Mouse (Mus musculus) forebrain, embryonic 11.5 days (tissue): ENCODE measurements around the gene Gm28036. TPM values are rescaled to one million over a fixed set of nuclear protein-coding genes. Genes with fewer than 3 reads are reported as not detected.

Source experiments
- ATAC-seq: fragments of 200-750 bp; cut with Nextera tagmentation; replicated peaks from 2 replicates; pipeline ENCODE4 v1.8.0; 2017; ENCODE audit warnings: moderate TSS enrichment; ENCODE audit not compliant: low FRiP score
- DNase-seq: peaks from one replicate; pipeline ENCODE4 v3.0.0-alpha.2; 2017; ENCODE audit warnings: low spot score
- H3K27ac ChIP-seq: fragments of 300-500 bp; sonication (generic); 2 replicates; pipeline ENCODE4 v1.5.1; 2014; ENCODE audit warnings: low read depth, low read length
- H3K27me3 ChIP-seq: fragments of 300-500 bp; sonication (generic); 2 replicates; pipeline ENCODE4 v1.6.1; 2014; ENCODE audit warnings: mild to moderate bottlenecking, low read length, mixed read lengths; ENCODE audit not compliant: control insufficient read depth, insufficient read depth
- H3K36me3 ChIP-seq: fragments of 300-500 bp; sonication (generic); 2 replicates; pipeline ENCODE4 v1.6.1; 2014; ENCODE audit warnings: mild to moderate bottlenecking, low read length, moderate library complexity, mixed read lengths; ENCODE audit not compliant: control insufficient read depth, insufficient read depth
- H3K4me1 ChIP-seq: fragments of 300-500 bp; sonication (generic); replicated peaks from 2 replicates; pipeline ENCODE4 v1.6.1; 2014; ENCODE audit warnings: low read length, mixed read lengths; ENCODE audit not compliant: control insufficient read depth, insufficient read depth
- H3K4me2 ChIP-seq: fragments of 300-500 bp; sonication (generic); 2 replicates; pipeline ENCODE4 v1.6.1; 2014; ENCODE audit warnings: low read depth, mild to moderate bottlenecking, low read length, moderate library complexity, mixed read lengths; ENCODE audit not compliant: severe bottlenecking
- H3K4me3 ChIP-seq: fragments of 300-500 bp; sonication (generic); 2 replicates; pipeline ENCODE4 v1.5.1; 2014; ENCODE audit warnings: low read depth, low read length
- H3K9ac ChIP-seq: fragments of 300-500 bp; sonication (generic); 2 replicates; pipeline ENCODE4 v1.6.1; 2014; ENCODE audit warnings: low read length
- H3K9me3 ChIP-seq: fragments of 300-500 bp; sonication (generic); 2 replicates; pipeline ENCODE4 v1.6.1; 2016; ENCODE audit warnings: low read length, mixed read lengths; ENCODE audit not compliant: control insufficient read depth
- WGBS: fragments of 180-500 bp; shearing (Covaris S2); extraction: QIAGEN DNeasy Blood & Tissue Kit; methylation state at CpG from one replicate; pipeline ENCODE4 v1.1.7; 2014; 5-methylcytosine and 5-hydroxymethylcytosine counted together
- polyA plus RNA-seq: library from polyadenylated mRNA; unstranded; fragments of >200 nt; fragmentation: Nextera tagmentation; extraction: Ambion mirVana; gene quantifications from 2 replicates; pipeline ENCODE4 v1.2.1, GENCODE M21; 2014

The Gm28036 gene
- polyA plus RNA-seq, 1 experiment from 2014 or later, result 20.8 TPM

GRCm38 (mm10) chr2:156047929-156048328 is 79.0 kb downstream of the Gm28036 start:
- H3K4me2 ChIP-seq, result peak overlapping the region; percentile 26; the same call in 1 of the 2 replicates
- no peaks in the 10 kb centered on the region for H3K4me1 ChIP-seq
- H3K4me3 ChIP-seq, result no peak overlapping the region
- DNase-seq (no peak), ATAC-seq (no peak)
- no peak overlapping the region for H3K9ac ChIP-seq
- no peaks in the 10 kb centered on the region; the same call in 1 of the 2 replicates for H3K27me3 ChIP-seq
- 7% methylated on average over 19 of the region's 19 CpGs for WGBS
- no peaks in the 10 kb centered on the region for H3K9me3 ChIP-seq
- no peaks in the 10 kb centered on the region for H3K36me3 ChIP-seq
- H3K27ac ChIP-seq, result no peak overlapping the region

GRCm38 (mm10) chr2:156042903-156043302 is 84.0 kb downstream of the Gm28036 start:
- H3K4me1 ChIP-seq, result no peaks in the 10 kb centered on the region
- DNase-seq (no peak), ATAC-seq (no peak)
- H3K36me3 ChIP-seq, result no peaks in the 10 kb centered on the region
- H3K9ac ChIP-seq, result no peak overlapping the region
- no peak overlapping the region for H3K4me3 ChIP-seq
- H3K27ac ChIP-seq, result no peak overlapping the region
- H3K9me3 ChIP-seq, result no peaks in the 10 kb centered on the region
- 79% methylated on average over 8 of the region's 8 CpGs for WGBS
- no peaks in the 10 kb centered on the region; the same call in 1 of the 2 replicates for H3K27me3 ChIP-seq
- no peak overlapping the region for H3K4me2 ChIP-seq

- Histone ChIP-seq H3K36me3 (no peaks in the 10 kb centered on the region), H3K4me1 (no peaks in the 10 kb centered on the region), H3K27ac (no peak overlapping the region), H3K4me3 (no peak overlapping the region), H3K27me3 (no peaks in the 10 kb centered on the region), H3K9me3 (no peaks in the 10 kb centered on the region), H3K4me2 (no peak overlapping the region), H3K9ac (no peak overlapping the region)
- 93% methylated on average over 3 of the region's 3 CpGs for WGBS
- DNase-seq, result no peak
- ATAC-seq, result no peak
Measured at GRCm38 (mm10) chr2:156039390-156039789, 87.5 kb downstream of the Gm28036 start.

GRCm38 (mm10) chr2:156025482-156025881 is 101.4 kb downstream of the Gm28036 start:
- Histone ChIP-seq H3K9ac (no peak overlapping the region), H3K4me1 (no peaks in the 10 kb centered on the region), H3K36me3 (no peaks in the 10 kb centered on the region), H3K4me2 (no peak overlapping the region), H3K27ac (no peak overlapping the region), H3K9me3 (no peaks in the 10 kb centered on the region), H3K4me3 (no peak overlapping the region), H3K27me3 (no peaks in the 10 kb centered on the region)
- DNase-seq (no peak), ATAC-seq (no peak)

Other genes with a start within 250 kb of the Gm28036 start
- 70.0 and 78.0 TPM in 2 replicates for gene Uqcc1, start 196.8 kb downstream of the Gm28036 start, polyA plus RNA-seq
- not detected in 2 replicates for gene Gm15557, start 186.4 kb downstream of the Gm28036 start, polyA plus RNA-seq
- 1.8 and 2.0 TPM in 2 replicates for gene Gdf5, start 181.7 kb downstream of the Gm28036 start, polyA plus RNA-seq
- gene Cep250, start 170.6 kb downstream of the Gm28036 start, polyA plus RNA-seq, result 27.4 and 28.8 TPM in 2 replicates
- gene 6430550D23Rik, start 119.1 kb downstream of the Gm28036 start, polyA plus RNA-seq, result 1.5 and 1.6 TPM in 2 replicates
- 169 and 207 TPM in 2 replicates for gene Ergic3, start 119.0 kb downstream of the Gm28036 start, polyA plus RNA-seq
- not detected in 2 replicates for gene Fer1l4, start 74.1 kb downstream of the Gm28036 start, polyA plus RNA-seq
- 5.0 and 6.3 TPM in 2 replicates for gene Spag4, start 61.9 kb downstream of the Gm28036 start, polyA plus RNA-seq
- gene Cpne1, start 15.1 kb downstream of the Gm28036 start, polyA plus RNA-seq, result 48.7 and 58.8 TPM in 2 replicates
- gene Rbm12, start 15.1 kb downstream of the Gm28036 start, polyA plus RNA-seq, result 45.7 and 47.6 TPM in 2 replicates
- gene Romo1, start 16.9 kb upstream of the Gm28036 start, polyA plus RNA-seq, result 345 and 347 TPM in 2 replicates
- 37.2 and 38.3 TPM in 2 replicates for gene Nfs1, start 17.1 kb upstream of the Gm28036 start, polyA plus RNA-seq
- 630 and 681 TPM in 2 replicates for gene Rbm39, start 53.1 kb upstream of the Gm28036 start, polyA plus RNA-seq
- gene Phf20, start 69.4 kb upstream of the Gm28036 start, polyA plus RNA-seq, result 87.7 and 92.9 TPM in 2 replicates
- 3.6 and 4.5 TPM in 2 replicates for gene Cnbd2, start 185.2 kb upstream of the Gm28036 start, polyA plus RNA-seq
- gene Scand1, start 185.6 kb upstream of the Gm28036 start, polyA plus RNA-seq, result 78.0 and 84.0 TPM in 2 replicates